Mouse (Mus musculus) v-Abl transformed pro-B cells (cell line): ENCODE measurements around the gene Wscd2.
"Not testable (repeated sequence)": the region's sequence is repeated elsewhere in the genome, so short reads cannot be mapped to it uniquely, and the experiment has no call there.

Source experiments
- in situ Hi-C, 2 experiments: fragments of 400-800 bp; cut with MboI; formaldehyde crosslinking; loops; one replicate each; pipeline ENCODE4 v1.15.1; 2025; ENCODE audit not compliant: unreplicated experiment in 2 of 2

The Wscd2 gene

DNA sequence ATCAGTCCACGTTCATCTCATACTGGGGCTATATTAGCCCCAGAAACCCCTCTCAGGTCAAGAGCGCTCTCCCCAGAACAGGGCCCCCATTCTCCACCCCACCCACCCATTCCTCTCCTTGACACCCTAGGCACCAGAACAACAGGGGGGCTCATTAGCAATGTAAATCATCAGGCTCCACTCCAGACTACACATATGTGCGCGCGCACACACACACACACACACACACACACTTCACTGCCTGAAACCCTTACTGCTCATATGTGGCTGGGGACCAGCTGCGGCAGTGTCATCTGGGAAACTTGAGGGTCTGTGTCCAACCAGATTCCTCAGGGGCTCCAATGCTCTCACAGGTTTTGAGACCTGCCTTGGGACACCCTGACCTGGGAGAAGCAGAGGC is 88.3 kb downstream of the Wscd2 start:
- in situ Hi-C loops, result no loop called here

DNA sequence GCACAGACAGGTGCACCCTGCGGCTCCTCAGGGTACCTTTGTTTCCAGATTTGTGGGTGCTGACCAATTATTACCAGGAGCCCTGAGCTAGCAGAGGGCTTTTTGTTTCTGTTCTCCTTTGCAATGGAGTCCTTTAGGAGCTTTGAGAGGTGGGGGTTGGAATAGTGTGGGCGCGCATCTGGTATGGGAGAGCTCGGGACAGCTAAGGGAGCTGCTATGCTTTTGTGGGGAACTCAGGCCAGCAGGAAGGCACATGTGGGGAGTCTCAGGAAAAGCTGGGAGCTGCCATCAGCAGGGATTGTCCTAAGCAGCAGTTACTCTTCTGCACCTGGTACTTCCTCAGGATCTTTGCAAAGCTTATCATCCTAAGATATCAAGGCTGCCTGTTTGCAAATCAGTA is 89.0 kb downstream of the Wscd2 start:
- in situ Hi-C loops, result no loop called here

DNA sequence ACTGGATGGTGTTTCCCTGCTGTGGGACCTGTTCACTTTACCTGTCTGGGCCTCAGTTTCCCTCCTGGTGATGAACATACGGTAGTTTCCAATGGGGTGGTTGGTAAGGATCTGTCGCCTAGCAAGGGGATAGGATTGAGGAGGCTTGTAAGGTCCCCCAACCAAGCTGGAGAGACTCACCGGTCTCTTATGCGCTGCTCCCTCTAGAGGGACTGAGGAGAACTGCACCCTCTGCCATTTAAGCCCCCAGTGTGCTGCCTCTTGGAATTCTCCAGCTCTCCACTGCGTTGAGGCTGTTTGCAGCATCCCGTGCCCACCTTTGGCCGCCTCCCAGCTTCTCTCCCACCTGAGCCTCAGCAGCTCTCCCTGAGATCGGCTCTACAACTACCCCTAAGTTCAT is 90.1 kb downstream of the Wscd2 start:
- in situ Hi-C loops, result no loop called here

DNA sequence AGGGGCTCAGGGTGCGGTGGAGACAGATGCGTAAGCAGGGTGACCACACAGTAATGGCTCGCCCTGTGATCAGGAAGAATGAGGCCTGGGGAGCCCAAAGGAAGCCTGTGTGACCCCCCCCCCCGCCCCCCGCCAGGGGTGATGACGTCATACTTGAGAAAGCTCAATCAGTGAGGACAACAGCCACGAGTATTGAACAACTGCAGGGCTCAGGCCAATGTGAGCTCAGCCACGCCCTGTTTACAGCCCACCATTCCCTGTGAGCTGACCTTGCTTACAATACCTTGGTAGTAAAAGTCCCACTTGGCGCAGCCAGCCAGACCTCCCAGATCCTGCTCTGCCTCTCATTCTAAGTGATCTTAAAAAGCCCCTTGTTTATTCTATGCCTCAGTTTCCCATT is 90.7 kb downstream of the Wscd2 start:
- in situ Hi-C loops, result no loop called here

DNA sequence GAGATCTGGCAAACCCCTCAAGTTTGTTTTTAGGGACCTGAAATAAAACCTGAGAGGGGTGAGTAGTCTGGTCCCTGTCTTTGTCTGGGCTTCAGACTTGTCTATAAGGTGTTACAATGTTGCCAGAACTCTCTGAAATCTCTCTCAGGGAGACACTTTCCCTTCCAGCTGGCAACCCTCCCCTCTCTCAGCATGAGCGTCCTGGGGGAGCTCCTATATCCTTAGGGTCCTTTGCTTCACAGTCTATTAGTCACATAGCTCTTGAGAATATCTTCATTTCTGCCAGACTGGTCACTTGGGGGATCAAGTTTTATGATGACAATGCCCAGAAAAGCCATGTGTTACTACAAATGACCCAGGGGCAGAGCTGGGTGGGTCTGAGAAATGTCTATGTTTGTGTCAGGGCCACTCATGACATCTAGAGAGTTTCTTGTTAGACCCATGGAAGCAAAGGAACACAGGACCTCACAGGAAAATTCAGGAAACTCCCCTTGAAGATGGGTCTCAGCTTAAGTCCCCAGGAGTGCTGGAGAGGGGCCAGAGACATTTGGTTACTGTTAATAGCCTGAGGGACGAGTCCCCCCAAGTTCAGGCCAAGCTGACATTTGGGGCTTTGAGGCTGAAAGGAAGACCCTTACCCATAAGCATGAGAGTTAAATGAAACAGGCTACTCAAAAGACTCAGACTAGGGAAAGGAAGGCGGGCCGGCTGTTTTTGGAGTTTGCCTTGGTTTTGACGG is 93.5 kb downstream of the Wscd2 start:
- in situ Hi-C loops, result no loop called here

DNA sequence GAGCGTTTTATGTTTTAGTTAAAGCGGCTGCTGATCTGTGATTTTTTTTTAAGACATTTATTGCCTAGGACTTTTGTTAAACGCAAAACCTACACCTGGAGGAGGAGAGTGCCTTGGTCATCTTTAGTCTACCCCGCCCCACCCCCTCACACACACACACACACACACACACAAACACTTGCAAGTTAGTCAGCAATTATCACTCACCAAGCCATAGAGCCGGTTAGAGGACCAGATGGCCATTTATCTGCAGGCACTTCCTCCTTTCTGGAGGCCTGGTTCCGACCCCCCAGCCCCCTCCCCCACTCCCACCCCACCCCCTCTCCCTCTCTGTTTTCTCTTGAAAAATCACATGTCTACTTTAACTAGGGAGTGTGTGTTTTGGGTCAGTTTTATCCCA is 94.3 kb downstream of the Wscd2 start:
- in situ Hi-C loops, result no loop called here

DNA sequence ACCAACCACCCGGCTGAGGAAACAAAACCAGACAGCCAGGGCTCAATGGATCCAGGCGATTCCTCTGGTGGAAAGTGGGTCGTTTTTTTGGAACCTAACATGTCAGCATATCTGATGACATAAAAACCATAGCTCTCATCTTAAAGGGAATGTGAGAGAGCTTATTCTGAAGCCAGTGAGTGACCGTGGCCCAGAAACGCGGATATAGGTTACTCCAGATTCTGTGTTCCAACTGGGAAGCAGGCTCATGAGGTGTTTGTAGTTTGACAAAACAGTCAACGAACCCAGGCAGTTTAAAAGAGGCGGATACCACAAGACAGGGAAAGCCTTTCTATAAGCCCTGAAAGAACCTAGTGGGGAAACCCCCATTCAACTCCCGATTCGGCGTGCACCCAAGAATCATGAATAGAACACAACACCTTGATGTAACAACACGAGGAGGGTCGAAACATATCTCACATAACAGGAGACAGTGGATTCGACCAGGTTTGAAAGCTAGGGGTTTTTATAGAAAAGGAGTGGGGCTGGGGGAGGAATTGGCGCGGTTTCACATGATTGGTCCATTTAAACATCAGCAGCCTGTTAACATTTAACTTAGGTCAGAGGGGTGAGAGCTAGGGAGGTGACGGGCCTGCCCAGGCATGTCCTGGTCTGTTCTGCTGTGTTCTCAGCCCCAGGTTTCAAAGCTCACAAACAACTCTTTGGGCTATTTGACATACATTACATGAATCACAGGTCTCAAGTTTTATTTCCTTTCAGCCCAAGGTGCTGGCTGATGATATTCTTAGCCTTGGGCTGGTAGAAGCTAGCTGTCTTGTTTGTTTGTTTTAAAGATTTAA is 95.7 kb downstream of the Wscd2 start:
- in situ Hi-C loops, result not testable (repeated sequence)

DNA sequence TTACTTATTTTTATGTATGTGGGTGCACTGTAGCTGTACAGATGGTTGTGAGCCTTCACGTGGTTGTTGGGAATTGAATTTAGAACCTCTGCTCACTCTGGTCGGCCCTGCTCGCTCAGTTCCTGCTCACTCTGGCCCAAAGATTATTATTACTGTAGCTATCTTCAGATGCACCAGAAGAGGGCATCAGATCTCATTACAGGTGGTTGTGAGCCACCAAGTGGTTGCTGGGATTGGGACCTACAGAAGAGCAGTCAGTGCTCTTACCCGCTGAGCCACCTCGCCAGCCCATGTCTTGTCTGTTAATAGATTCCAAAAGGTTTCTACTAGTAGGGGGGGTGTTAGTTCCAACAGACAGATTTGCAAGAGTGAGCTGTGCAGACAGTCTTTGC is 96.3 kb downstream of the Wscd2 start:
- in situ Hi-C loops, result not testable (repeated sequence)

DNA sequence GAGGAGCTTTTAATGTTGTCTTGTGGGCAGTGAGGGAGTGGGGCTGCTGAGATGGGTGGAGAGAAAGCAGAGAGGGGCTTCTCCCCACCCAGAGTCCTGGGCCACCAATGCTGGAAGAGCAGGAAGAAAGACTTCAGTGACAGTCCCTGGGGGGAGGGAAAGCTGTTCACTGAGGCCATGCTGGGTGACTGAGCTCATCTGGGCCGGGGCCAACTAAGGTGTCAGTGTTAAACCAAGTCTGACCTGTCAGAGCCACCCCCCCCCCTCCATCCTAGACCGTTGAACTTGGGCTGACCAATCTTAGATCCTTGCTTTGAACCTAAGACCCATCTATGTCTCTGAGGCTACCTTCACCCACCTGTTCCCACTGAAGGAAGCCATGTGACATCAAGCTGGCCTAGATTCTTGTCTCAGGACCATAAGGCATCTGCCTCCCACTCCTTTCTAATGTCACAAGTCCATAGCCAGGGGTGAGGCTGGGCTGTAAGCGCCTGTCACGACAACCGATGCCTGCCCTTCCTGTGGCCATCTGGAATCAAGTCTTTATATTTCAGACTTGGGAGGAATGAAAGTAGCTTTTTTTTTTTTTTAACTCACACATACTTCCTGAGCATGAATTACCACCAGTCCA is 100.0 kb downstream of the Wscd2 start:
- in situ Hi-C loops, result no loop called here

DNA sequence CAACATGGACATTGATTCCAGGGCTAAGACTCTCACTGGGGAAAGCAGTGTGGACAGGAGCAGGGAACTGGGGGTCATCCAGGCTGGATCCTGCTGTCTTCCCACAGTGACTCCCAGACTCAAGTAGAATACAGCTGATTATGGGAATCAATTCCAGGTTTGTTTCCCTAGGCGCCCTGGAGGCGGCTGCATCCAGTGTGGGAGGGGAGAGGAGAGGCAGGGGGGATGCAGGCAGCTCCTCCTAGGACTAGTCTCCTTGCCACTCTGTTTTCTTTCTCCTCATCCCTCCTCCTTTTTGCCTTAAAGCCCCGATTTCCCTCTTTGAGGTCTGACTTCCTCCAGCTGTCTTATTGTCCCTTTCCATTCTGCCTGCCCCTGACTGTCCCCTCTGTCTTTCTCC is 101.0 kb downstream of the Wscd2 start:
- in situ Hi-C loops, result no loop called here

DNA sequence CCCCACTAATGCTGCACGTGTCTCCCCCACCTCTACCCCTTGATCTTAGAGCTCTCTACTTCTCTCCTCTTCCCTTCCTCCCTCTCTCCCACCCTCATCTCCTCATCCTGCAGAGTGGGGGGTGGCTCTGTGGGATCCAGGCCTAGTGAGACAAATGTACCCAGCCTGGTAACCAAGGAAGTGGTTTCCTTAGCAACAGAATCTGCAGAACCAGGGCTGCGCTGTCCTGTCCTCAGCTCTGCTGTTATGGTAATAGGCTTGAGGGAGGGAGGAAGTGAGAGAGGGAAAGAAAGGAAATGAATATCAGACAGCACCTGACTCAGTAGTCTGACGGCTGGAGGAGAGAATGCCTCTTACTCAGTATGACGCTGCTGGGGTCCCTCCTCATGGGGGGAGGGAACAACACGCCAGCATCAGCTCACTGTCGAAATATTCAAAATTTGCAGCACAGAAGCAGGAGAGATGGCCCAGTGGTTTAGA is 101.7 kb downstream of the Wscd2 start:
- in situ Hi-C loops, result no loop called here

DNA sequence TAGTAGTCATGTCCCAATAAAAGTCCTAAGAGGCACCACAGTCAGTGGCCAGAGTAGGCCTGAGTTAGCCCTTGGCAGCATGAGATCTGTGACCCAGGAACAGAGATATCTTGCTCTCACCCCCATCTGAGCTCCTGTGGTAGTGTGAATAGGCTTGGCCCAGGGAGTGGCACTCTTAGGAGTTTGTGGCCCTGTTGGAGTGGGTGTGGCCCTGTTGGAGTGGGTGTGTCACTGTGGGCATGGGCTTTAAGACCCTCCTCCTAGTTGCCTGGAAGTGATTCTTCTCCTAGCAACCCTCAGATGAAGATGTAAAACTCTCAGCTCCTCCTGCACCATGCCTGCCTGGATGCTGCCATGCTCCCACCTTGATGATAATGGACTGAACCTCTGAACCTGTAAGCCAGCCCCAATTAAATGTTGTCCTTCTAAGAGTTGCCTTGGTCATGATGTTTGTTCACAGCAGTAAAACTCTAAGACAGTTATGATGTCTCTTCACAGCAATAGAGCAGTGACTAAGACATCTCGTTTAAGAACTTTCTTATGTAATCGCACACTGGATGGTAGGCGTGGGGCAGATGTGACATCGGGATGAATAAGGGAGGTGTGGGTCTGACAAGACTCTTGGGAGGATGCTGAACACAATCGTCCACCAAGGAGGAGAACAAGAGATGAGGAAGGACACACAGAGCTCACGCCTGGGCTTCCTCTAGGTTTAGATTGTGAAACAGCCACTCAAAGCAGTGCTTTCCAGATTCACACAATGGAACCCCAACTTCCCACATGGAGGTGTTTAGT is 104.0 kb downstream of the Wscd2 start:
- in situ Hi-C loops, result no loop called here

DNA sequence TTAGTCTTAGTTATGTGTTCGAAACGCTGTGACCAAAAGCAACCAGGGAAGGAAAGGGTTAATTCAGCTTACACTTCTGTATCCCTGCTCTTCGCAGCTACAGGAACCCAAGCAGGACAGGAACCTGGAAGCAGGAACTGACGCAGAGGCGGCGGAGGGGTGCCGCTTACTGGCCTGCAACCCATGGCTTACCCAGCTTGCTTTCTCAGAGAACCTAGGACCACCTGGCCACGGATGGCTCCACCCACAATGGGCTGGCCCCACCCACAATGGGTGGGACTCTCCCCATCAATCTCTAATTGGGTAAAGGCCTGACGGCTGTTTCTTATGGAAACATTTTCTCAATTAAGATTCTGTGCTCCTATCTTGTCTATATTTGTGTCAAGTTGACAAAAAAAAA is 106.1 kb downstream of the Wscd2 start:
- in situ Hi-C loops, result no loop called here

DNA sequence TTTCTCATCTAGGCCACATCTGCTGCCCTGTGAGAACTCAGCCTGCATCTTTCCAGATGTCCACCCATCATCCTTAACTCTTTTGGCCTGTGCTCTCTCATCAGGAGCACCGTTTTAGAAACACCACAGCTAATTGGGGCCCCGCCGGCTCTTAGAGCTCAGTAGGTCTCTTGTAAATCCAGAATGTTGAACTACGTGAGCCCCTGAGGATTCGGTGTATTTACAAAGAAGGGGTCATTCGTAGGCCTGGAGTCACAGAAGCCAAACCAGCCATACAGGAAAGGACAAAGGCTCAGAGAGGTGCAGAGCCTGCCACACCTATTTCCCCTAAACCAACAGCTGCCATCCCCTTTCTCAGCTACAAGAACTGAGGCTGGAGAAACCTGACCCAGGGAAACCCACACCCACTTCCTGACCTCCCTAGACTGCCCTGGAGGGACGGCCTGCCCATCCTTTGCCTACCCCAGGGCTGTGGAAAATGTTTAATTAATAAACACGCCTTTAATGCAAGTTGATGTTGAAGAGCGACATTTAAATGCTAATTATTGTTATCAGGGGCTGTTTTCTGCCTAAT is 106.7 kb downstream of the Wscd2 start:
- in situ Hi-C loops, result no loop called here

DNA sequence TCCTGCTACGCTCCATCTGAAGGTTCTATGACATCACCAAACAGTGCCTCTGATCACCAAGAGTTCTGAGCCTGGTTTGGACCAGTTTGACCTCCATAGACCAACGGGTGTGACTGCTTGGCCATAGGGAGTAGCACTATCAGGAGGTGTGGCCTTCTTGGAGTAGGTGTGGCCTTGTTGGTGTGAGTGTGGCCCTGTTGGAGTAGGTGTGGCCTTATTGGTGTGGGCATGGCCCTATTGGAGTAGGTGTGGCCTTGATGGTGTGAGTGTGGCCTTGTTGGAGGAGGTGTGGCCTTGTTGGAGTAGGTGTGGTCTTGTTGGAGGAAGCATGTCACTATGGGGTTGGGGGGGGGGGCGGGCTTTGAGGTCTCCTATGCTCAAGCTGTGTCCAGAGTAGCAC is 110.0 kb downstream of the Wscd2 start:
- in situ Hi-C loops, result no loop called here

DNA sequence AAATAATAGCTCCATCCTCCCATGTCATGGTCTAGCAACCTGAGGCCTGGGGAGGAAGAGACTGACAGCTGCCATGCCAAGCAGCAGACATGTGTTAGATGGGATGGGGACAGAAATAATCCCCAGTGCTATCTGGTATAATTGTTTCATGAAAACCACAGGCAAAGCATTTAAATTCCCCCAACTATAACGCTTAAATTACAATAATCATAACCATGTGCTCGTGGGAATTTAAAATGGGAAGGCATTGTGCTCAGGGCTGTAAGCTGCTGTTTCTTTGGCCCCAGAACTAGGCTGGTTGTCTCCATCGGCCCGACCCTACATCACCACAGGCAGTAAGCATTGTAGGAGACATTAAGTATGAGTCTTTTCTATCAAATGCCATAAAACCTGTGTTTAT is 110.7 kb downstream of the Wscd2 start:
- in situ Hi-C loops, result no loop called here

DNA sequence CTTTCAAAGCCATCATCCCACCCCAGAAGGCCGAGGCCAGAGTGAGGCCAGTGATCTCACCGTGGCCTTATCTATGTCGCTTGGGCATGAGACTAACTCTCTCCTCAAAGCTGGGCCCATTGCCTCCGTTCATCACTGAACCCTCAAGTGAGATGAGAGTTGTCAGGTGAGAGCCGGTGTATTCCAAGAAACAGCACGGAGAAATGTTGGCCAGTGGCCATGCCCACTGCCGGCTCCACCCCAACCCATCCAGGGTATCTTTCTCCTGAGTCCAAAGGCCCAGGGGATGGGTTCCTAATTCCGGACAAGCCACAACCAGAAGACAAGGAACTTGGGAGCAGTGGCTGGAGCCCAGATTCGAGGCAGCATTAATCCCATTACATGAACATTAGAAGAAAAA is 113.3 kb downstream of the Wscd2 start:
- in situ Hi-C loops, result no loop called here

DNA sequence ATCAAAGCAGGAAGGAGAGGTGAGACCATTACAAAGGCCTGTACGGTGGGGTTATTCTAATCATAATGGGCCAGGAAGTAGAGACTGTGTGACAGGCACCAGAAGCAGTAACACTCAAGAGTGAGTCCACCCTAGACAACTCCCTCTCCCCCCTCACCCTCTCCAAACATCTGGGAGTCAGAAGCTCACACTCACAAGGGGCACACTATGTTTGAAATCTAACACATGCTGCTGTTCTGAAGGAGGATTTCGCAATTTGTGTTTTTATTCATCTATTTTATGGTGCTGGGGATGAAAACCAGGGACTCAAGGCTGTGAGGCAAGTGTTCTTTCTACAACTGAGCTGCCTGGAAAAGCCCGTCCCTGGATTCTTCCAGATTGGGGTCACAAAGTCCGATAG is 114.6 kb downstream of the Wscd2 start:
- in situ Hi-C loops, result no loop called here

DNA sequence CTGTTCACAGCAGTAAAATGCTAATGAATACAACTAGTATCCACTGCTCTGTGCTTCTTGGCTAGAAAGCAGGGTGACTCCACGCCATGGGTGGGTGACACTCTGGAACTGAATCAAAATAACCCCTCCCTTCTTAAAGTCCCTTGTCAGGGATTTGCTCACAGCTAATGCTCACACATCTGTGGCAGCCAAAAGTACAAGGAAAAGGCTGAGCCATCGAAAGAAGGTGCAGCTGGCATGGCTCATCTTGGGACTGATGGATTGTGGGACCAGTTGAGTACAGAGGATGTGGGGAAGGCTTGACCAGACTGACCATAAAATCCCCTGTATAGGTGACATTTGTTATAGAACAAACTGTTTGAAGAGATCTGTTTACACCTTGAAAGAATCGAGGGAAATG is 116.0 kb downstream of the Wscd2 start:
- in situ Hi-C loops, result no loop called here

DNA sequence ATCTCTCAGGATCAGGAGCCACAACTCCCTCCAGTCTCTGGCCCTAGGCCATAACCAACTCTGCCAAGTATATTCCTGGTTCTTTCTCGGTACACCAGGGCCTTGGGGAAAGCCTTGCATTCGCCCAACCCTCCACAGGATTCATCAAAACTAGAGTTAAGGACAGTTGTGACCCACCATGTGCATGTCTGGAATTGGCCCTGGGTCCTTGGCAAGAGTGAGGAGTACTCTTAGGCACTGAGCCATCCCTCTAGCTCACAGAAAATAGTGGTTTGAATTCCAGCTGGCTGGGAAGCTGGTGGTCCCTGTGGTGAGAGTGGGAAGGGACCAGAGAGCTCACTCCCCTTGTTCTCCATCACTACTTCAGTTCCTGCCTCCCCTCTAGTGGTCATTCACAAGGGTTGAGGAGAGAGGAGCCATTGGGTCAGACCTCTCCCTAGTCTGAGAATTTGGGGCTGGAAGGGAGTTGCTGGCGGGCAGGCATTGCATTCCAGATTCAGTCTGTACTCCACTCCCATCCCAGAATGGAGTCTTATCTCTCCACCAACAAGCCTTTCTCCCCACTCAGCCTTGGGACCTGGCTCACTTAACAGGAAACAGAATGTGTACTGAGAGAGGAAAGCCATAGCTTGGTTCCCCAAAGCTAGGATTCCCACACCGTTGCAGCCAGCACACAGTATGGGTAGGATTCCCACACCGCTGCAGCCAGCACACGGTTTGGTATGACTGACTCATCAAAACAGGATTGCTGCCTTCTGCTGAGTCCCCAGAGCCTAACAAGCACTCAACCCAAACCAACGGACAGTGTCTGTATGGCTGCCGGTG is 117.0 kb downstream of the Wscd2 start:
- in situ Hi-C loops, result no loop called here
